Mouse (Mus musculus) left cerebral cortex, adult 11 months (tissue): ENCODE data around the gene Osbpl2.
"Not testable (repeated sequence)": the region's sequence is repeated elsewhere in the genome, so short reads cannot be mapped to it uniquely, and the experiment has no call there.

Source experiments
- DNase-seq: peaks from one replicate; pipeline ENCODE4 v3.0.0; 2022; ENCODE audit warnings: low spot score

The Osbpl2 gene

GRCm38 (mm10) chr2:180154796-180155195 is 35.7 kb downstream of the Osbpl2 start:
- no peak for DNase-seq

GRCm38 (mm10) chr2:180158627-180159026 is 39.5 kb downstream of the Osbpl2 start:
- DNase-seq: no peak

GRCm38 (mm10) chr2:180165855-180166254 is 46.7 kb downstream of the Osbpl2 start:
- DNase-seq: no peak

- no peak for DNase-seq
Observed at GRCm38 (mm10) chr2:180166869-180167268, 47.8 kb downstream of the Osbpl2 start.

GRCm38 (mm10) chr2:180170151-180170805 is 51.2 kb downstream of the Osbpl2 start:
- no peak for DNase-seq

GRCm38 (mm10) chr2:180170806-180171521 is 51.9 kb downstream of the Osbpl2 start, which contains the start of gene Adrm1:
Adrm1 (plus strand) TSS chr2:180171485.
- peak; percentile 98 for DNase-seq

GRCm38 (mm10) chr2:180171522-180172070 is 52.5 kb downstream of the Osbpl2 start:
- peak; percentile 39 for DNase-seq

- DNase-seq: no peak
Observed at GRCm38 (mm10) chr2:180172152-180172551, 53.0 kb downstream of the Osbpl2 start.

GRCm38 (mm10) chr2:180173163-180173562 is 54.1 kb downstream of the Osbpl2 start:
- DNase-seq: no peak

GRCm38 (mm10) chr2:180173711-180174110 is 54.6 kb downstream of the Osbpl2 start:
- DNase-seq: not testable (repeated sequence)

GRCm38 (mm10) chr2:180174121-180174520 is 55.0 kb downstream of the Osbpl2 start:
- DNase-seq: no peak

- DNase-seq: no peak
Observed at GRCm38 (mm10) chr2:180175725-180176124, 56.6 kb downstream of the Osbpl2 start.

- DNase-seq: no peak
Observed at GRCm38 (mm10) chr2:180181542-180181941, 62.4 kb downstream of the Osbpl2 start.

GRCm38 (mm10) chr2:180184011-180184751 is 65.1 kb downstream of the Osbpl2 start:
- DNase-seq: no peak

GRCm38 (mm10) chr2:180184752-180185109 is 65.6 kb downstream of the Osbpl2 start:
- DNase-seq: no peak

- no peak for DNase-seq
Observed at GRCm38 (mm10) chr2:180185686-180186085, 66.6 kb downstream of the Osbpl2 start.

GRCm38 (mm10) chr2:180187362-180187761 is 68.3 kb downstream of the Osbpl2 start:
- no peak for DNase-seq

GRCm38 (mm10) chr2:180196610-180197322 is 77.7 kb downstream of the Osbpl2 start:
- no peak for DNase-seq

GRCm38 (mm10) chr2:180197323-180198037 is 78.4 kb downstream of the Osbpl2 start:
- DNase-seq: no peak

GRCm38 (mm10) chr2:180198782-180199181 is 79.7 kb downstream of the Osbpl2 start:
- no peak for DNase-seq

GRCm38 (mm10) chr2:180200681-180201080 is 81.6 kb downstream of the Osbpl2 start:
- no peak for DNase-seq
